Mouse (Mus musculus) gonadal fat pad, adult 2 months (tissue): ENCODE data around the gene Olfr680-ps1. TPM values are rescaled to one million over a fixed set of nuclear protein-coding genes. Genes with fewer than 3 reads are reported as not detected.
"Not testable (repeated sequence)": the region's sequence is repeated elsewhere in the genome, so short reads cannot be mapped to it uniquely, and the experiment has no call there.

Source experiments
- DNase-seq: peaks from one replicate; pipeline ENCODE4 v3.0.0-alpha.2; 2012; ENCODE audit warnings: low read depth
- polyA plus RNA-seq: library from polyadenylated mRNA; depleted of rRNA; stranded (reverse); fragments of >200 nt; gene quantifications from 2 replicates; pipeline ENCODE4 v1.2.3, GENCODE M21; 2012; rRNA removed

Olfr680-ps1 gene
- polyA plus RNA-seq: not detected in 2 replicates

DNA sequence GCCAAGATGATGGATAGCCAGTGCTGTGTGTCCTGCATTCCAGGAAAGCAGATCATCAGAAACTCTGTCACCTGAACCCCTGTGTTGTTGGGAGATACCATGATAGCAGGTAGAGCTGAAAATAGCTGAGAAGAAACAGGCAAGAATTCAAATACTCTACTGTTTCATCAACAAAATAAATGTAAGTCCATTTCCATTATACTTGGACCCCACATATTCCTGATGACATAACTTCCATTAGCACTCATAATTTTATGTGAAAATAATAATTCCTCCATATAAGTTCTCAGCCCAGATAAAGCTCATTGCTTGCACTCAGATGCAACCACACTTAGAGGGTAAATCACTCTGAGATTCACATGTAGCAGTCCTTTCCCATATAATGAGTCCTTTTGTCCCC is at the start of gene Olfr680-ps1:
Gene Olfr680-ps1 (minus strand): TSS at position 101 of the 400 bp plus-strand sequence.
- not testable (repeated sequence) for DNase-seq

DNA sequence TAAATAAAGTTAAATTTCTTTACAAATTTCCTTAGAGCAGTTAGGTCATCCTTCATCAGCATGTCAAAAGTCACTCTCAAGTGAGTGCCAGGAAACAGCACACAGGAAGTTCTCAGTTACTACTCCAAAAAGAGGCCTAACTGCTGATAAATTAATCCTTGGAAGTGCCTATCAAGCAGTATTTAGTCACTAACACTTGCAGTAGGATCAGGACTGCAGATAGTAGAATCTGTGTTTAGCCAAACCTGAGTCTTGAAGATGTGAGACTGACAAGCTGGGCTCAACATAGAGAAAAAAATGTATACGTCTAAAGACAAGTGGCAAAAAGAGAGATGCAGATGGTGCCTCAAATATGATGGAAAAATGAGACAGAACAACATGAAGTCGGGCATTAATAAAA is 48.7 kb upstream of the Olfr680-ps1 start:
- DNase-seq: no peak

DNA sequence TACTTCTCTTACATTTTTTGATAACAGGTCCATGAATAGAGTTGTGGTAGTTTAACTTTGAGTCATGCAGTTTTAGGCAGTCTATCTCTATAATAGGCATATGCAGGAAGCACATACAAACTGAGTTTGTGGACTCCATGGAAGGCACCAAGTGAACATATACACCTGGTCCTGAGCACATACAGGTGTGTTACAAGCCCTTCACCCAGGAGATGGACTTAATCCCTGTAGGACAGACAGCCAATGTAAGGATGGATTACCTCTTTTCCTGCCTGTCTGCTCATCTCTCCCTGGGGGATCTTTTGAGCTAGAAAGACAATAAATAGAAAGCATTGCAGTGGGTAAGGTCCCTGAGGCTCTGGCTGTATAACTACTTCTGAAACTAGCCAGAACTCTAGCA is 23.9 kb upstream of the Olfr680-ps1 start, which contains the start of gene Olfr681:
Gene Olfr681 (plus strand): TSS at position 301 of the 400 bp plus-strand sequence.
- no peak for DNase-seq

GRCm38 (mm10) chr7:105080905-105081304 is 11.7 kb downstream of the Olfr680-ps1 start, which contains the start of gene Olfr679:
Gene Olfr679, plus strand, starts transcription at chr7:105081205.
- DNase-seq: no peak

DNA sequence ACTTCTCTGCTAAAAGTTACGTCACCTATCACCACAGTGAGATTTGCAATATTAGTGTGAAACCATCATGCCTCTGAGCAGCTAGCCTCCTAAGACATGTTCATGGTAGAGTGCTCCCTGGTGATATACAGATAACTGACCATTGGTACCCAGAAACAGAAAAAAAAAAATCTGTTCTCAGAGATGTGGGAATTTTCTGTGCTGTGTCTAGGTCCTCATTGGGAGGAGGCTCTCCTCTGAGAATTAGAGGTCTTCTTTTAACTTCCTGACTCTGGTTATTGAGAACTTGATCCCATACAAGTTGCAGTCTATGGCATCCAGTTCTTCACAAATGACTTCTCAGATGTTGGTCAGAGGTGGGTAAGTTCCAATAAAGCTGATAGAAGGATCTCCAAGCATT is 28.4 kb downstream of the Olfr680-ps1 start, which contains the start of gene Olfr678:
Gene Olfr678 (plus strand): TSS at position 301 of the 400 bp plus-strand sequence.
- DNase-seq: no peak

GRCm38 (mm10) chr7:105058951-105059350 is 33.7 kb downstream of the Olfr680-ps1 start:
- DNase-seq: no peak

Other genes with a start within 250 kb of the Olfr680-ps1 start
- not detected in 2 replicates for gene Usp17la, start 235.8 kb downstream of the Olfr680-ps1 start, polyA plus RNA-seq
- gene Olfr665, start 214.8 kb downstream of the Olfr680-ps1 start, polyA plus RNA-seq: not detected in 2 replicates
- gene Olfr666, start 196.9 kb downstream of the Olfr680-ps1 start, polyA plus RNA-seq: 1.1 TPM in 1 of 2 replicates, not detected in the other
- gene Olfr667, start 171.3 kb downstream of the Olfr680-ps1 start, polyA plus RNA-seq: not detected in 2 replicates
- not detected in 2 replicates for gene Olfr668, start 164.8 kb downstream of the Olfr680-ps1 start, polyA plus RNA-seq
- 0.13 TPM in 1 of 2 replicates, not detected in the other for gene Olfr669, start 158.6 kb downstream of the Olfr680-ps1 start, polyA plus RNA-seq
- gene Olfr670, start 130.2 kb downstream of the Olfr680-ps1 start, polyA plus RNA-seq: not detected in 2 replicates
- gene Olfr671, start 113.7 kb downstream of the Olfr680-ps1 start, polyA plus RNA-seq: not detected in 2 replicates
- not detected in 2 replicates for gene Olfr672, start 90.8 kb downstream of the Olfr680-ps1 start, polyA plus RNA-seq
- gene Olfr675, start 64.4 kb downstream of the Olfr680-ps1 start, polyA plus RNA-seq: not detected in 2 replicates
- gene Olfr676, start 60.1 kb downstream of the Olfr680-ps1 start, polyA plus RNA-seq: not detected in 2 replicates
- gene Olfr677, start 41.4 kb downstream of the Olfr680-ps1 start, polyA plus RNA-seq: not detected in 2 replicates
- not detected in 2 replicates for gene Olfr678, start 28.3 kb downstream of the Olfr680-ps1 start, polyA plus RNA-seq
- not detected in 2 replicates for gene Olfr679, start 11.6 kb downstream of the Olfr680-ps1 start, polyA plus RNA-seq
- gene Olfr681, start 24.0 kb upstream of the Olfr680-ps1 start, polyA plus RNA-seq: not detected in 2 replicates
- gene Olfr683, start 54.2 kb upstream of the Olfr680-ps1 start, polyA plus RNA-seq: not detected in 2 replicates
- not detected in 2 replicates for gene Olfr684, start 70.8 kb upstream of the Olfr680-ps1 start, polyA plus RNA-seq
- not detected in 2 replicates for gene Olfr685, start 93.2 kb upstream of the Olfr680-ps1 start, polyA plus RNA-seq
- not detected in 2 replicates for gene Olfr686, start 114.7 kb upstream of the Olfr680-ps1 start, polyA plus RNA-seq
- not detected in 2 replicates for gene Olfr688, start 195.3 kb upstream of the Olfr680-ps1 start, polyA plus RNA-seq
- not detected in 2 replicates for gene Olfr689, start 218.3 kb upstream of the Olfr680-ps1 start, polyA plus RNA-seq
- not detected in 2 replicates for gene Olfr690, start 241.3 kb upstream of the Olfr680-ps1 start, polyA plus RNA-seq
- gene Olfr691, start 249.5 kb upstream of the Olfr680-ps1 start, polyA plus RNA-seq: not detected in 2 replicates